Mouse (Mus musculus) layer of hippocampus, postnatal 36 days (tissue): ENCODE data around the gene Pan3. TPM values are rescaled to one million over a fixed set of nuclear protein-coding genes. Genes with fewer than 3 reads are reported as not detected.
A peak's percentile ranks its signal among the peaks of the same experiment; 100 is the strongest.

Experiments
- DNase-seq, 2 experiments: peaks; one replicate each; pipeline ENCODE4 v3.0.0; 2022
- total RNA-seq, 2 experiments: library from RNA; stranded (reverse); gene quantifications; 2 replicates each; pipeline ENCODE4 v1.2.3; 2021

The Pan3 gene
- total RNA-seq, 2 experiments from 2014 or later: 82.4 to 118 TPM

DNA sequence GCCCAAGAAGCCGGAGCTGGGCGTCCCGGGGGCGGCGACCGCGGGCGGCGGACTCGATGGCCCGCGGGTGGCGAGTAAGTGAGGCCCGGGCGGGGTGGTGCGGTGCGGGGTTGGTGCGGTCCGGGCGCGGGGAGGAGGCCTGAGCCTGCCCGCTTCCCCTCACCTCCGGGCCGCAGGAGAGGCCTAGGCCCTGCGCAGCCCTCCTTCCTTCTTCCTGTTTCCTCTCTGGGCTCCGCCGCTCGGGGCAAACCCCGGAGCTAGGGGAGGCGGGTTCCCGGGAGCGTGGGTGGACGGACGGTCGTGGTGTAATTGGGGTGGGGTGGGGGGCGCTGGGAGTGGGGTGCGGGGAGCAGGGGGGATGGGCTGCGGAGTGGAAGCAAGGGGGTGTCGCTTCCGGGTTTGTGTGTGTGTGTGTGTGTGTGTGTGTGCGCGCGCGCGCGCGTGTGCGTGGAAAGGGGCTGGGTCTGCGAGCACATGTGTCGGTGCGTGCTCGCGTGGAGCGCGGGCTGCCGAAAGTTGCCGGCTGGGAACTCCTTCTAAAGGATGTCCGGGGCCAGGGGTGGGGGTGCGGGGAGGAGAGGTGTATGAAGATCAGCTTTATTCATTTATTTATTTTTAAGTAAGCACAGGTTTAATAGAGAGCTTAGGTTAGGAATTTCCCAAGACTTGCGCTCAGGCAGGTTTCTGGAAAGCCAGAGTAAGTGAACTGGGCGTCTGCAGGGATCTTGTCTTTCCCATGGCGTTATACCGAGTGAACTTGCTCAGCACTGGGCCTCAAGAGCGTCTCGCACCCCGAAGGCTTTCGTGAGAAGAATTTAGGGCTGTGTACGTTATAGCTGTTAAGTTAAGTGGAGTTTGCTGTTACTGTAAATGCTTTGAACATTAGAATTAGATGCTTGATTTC lies 1.2 kb downstream of the Pan3 start:
- peak; percentile 66 to 70 for DNase-seq

DNA sequence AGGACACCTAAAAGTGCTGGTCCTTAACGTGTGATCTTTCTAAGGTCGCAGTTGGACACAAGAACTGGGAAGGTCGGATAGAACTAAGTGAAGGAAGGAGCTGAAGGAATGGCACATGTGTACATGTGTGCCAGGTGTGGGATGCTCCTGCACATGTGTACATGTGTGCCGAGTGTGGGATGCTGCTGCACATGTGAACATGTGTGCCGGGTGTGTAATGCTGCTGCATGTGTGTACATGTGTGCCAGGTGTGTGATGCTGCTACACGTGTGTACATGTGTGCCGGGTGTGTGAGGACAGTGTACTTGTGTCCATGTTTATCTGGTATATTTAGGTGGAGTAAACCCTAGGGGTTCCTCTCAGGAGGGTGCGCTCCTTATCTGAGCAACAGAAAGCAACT lies 3.0 kb downstream of the Pan3 start:
- DNase-seq: no peak

DNA sequence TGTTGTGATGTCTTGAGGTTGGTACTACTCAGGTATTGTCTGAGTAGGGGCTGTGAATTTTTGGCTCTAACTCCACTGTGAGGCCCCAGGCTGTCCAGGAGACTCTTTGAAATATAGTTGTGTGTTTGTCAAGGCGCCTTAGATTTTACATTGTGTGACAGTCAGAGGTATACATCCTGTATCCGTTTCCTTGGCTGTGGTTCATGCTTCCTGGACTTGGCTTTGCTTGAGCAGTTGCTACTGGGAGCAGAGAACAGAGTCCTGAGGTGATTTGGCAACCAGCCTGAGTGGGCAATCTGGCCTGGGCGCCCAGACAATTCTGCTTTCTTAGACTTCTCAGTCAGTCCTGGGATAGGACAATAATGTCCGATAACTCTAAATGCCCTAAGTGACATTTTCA lies 5.3 kb downstream of the Pan3 start:
- no peak for DNase-seq

DNA sequence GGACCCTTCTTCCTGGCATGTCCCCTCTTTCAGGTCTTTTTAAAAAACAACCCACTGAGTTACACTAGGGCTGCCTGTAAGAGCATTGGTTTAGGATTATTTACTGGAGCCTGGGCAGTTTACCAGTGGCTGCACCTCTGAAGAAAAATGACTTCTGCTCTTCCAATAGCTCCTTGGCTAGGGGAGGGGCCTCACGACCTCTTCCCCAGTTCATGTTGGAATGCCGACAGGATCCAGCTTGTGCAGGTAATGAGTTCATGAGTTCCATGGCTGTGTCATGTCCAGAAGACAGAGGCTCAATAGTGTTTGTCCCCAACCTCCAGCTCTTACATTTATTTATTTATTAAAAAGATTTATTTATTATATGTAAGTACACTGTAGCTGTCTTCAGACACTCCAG lies 5.8 kb downstream of the Pan3 start:
- no peak for DNase-seq

DNA sequence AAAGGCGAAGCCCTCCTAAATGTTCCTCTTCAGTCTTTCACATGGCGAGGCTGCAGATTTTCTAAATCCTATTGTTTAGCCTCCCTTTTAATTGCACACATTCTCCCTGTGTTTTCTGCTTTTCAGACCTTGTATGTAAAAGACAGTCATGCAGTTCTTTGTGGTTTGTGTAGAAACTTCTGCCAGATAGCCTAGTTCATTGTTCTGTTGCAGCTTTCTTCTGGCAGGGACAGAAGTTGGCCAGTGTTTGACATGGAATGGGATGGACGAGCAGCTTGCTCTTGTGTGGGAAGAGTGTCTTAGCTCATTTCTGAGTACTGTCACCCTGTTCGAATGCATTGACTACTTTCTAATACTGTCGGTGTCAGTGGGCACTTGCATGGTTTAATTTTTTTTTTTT lies 6.5 kb downstream of the Pan3 start:
- DNase-seq: no peak

DNA sequence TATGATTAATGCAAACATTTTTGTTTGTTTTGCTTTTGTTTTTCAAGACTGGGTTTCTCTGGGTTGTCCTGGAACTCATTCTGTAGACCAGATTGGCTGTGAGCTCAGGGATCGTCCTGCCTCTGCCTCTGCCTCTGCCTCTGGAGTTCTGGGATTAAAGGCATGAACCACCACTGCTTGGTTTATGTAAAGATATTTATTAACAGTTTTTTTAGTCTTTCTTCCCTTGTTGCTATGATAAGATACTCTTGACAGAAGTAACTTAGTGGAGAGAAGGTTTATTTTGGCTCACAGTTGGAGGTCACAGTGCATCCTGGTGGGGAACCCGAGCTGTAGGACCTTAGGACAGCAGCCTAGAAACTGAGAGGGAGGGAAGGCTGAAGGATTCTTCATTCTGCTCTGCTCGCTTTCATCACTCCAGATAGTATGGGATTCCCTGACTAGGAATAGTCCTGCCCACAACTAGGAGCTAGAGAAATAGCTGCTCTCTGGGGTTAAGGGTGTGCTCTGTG lies 11.1 kb downstream of the Pan3 start:
- DNase-seq: no peak

DNA sequence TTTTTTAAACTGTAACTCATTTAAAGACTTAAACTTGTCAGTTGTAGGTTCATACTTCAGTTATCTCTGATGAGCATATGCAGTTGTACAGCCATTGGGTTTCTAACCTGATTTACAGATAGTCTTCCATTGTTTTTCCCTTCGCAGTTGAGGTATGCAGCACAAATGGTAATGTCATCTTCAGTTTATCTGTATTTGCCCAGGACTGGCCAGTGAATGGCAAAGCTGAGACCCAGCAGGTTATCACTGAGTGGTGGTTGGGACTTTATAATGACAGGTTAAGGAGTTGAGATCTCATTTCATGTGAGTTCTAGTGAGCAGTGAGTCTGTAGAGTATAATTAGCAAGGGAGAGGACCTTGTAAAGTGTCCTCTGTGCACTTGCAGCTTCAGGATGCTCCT lies 12.0 kb downstream of the Pan3 start:
- DNase-seq: no peak

DNA sequence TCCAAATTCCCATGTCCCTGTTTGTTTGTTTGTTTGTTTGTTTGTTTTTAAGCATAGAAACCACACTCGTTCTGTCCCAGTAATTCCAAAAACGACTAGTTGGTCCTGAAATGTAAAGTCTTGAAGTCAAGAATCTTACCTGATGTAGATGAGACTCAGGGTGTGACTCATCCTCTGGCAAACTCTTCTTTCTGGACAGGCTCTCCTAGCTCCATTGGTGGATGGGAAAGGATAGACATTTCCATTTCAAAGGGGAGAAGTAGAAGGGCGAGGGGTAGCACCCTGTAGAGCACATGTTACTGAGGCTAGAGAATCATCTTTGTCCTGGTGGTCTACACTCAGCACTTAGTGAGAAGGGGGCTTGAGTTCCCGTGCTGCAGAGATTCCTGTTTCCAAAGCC lies 12.8 kb downstream of the Pan3 start:
- DNase-seq: no peak

DNA sequence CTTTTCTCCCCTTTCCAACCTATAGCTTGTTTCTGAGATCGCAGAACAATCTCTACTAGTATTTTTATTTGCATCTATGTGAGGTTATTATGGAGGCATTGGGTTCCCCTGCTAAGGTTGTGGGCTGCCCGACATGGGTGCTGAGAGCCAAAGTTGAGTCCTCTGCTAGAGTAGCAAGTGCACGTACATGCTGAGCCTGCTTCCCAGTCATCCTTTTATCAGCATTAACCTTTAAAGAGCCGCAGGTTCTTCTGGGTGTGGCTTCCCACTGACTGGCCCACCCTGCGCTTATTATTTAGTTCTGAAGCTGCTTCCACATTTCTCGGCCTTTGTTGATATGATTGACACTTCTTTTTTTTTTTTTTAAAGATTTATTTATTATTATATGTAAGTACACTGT lies 14.3 kb downstream of the Pan3 start:
- DNase-seq: no peak

DNA sequence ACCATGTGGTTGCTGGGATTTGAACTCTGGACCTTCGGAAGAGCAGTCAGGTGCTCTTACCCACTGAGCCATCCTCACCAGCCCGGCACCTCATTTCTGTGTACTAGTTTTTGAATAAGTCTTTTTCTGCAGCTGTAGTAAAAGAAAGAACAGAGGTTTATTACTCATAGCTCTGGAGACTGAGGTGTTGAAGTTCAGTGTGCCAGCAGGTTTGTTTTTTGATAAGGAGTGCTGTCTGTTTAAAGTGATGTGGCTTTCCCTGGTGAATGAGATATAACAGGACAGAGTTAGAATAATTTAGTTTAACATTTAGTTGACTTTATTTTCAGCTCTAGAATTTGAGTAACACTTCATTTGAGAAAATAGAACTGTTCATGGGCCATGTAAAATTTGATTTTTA lies 14.8 kb downstream of the Pan3 start:
- DNase-seq: no peak

DNA sequence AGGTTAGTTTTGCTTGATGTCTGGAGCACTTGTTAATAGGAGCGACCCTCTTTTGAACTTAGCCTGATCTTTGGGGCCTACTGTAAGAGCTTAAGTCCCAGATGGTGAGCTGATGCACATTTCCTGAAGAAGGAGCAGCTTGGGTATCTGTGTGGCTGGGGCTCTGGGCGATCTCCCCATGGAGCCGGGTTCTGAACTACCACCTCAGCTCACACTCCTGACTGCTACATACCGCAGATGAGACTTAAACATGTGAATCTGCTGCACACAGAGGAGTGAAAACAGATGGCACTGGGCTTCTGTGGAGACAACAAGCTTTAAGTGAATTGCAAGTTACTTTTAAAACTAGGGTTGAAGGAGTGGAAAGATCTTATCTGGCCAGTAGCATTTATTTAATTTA lies 15.3 kb downstream of the Pan3 start:
- DNase-seq: no peak

DNA sequence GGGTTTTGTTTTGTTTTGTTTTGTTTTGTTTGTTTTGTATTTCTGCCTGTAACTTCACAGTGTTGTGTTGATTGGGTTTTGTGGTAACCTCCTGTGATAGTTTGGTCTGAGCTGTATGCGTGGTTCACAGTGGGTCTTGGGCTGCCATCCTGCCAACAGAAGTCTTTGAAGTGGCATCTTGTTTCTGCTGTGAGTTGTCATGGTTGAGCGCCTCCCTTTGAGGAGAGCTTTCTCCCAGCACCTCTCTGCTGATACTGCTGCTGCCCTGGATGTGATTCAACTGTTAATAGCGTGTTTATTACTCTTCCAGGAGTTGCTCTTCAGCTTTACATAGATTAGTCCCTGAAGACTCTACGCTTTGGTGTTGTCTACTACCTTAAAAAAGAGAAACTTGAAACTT lies 18.6 kb downstream of the Pan3 start:
- no peak for DNase-seq

DNA sequence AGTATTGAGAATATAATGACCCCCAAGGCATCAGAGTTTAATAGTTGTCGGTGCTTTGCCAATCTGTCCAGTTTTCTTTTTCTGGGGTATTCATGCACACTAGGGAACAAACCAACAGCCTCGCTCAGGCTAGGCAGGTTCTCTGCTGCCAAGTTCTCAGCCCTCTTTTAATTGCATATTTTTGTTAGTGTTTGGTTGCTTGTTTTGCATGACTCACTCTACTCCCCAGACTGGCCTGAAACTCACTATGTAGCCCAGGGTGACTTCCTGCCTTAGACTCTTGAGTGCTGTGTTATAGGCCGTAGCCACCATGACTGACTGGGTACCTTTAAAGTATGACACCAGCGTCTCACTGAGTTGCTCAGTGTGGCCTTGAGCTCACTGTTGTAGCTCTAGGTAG lies 19.0 kb downstream of the Pan3 start:
- DNase-seq: peak in 1 of 2 experiments; percentile 23

DNA sequence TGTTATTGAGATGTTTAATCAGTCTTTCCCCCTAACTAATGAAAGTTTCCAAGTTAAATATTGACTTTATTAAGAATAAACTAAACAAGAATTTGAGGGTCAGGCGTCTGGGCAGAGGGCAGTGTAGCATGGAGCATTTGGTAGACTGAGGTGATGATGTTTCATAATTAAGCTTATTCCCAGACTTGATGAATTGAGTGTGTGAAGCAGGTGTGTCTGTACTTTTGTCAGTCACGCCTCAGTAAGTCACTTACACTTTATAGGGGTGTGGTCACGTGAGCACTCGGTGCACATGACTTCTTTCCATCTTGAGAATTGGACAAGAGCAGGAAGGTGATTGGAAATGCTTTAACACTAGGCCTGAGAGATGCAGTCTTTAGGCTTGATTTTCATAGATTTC lies 26.5 kb downstream of the Pan3 start:
- no peak for DNase-seq

DNA sequence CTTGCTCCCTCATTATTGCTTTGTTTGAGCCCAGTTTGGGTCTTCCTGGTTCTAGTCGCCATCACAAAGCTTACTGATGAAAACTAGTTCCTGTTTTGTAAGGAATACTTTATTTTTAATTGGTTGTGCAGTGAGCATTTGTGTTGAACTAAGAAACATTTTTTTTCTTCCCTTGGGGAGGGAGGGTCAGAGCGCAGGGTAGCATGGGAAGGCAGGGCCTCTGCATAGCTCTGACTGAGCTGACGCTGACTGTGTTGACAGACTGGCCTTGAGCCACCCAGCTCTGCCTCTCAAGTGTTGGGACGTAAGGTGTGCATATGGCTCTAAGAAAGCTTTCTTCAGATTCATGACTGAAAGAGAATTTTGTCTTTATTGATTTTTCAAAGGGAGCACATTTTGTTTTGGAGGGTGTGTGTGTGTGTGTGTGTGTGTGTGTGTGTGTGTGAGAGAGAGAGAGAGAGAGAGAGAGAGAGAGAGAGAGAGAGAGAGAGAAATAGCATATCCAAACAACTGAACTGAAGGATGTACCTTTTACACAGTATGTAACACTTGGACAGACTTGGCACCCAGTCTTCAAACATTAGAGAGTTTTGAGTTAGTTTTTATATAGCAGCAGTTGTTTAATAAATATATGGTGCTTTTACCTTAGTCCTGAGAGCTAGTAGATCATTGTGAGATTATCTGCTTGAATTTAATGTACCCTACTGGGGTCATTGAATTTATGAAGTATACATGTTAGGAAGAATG lies 30.0 kb downstream of the Pan3 start:
- DNase-seq: no peak

DNA sequence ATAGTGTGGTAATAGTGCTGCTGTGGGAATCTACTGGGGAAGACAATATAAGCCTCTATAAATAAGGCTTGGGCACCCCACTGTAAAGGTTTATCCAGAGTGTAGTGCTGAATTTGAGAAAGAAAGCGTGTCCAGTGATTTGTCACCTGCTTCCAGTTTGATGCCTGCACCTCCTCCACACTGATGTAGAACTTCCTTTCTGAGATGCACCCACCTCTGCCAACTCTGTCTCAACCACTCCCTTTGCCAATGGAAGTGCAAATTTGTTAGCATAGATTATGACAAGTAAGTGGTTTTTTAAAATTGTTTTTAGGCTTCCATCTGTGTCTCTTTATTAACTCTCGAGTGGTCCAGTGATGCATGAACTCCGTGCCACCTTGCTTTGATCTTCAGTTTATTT lies 33.3 kb downstream of the Pan3 start:
- no peak for DNase-seq

DNA sequence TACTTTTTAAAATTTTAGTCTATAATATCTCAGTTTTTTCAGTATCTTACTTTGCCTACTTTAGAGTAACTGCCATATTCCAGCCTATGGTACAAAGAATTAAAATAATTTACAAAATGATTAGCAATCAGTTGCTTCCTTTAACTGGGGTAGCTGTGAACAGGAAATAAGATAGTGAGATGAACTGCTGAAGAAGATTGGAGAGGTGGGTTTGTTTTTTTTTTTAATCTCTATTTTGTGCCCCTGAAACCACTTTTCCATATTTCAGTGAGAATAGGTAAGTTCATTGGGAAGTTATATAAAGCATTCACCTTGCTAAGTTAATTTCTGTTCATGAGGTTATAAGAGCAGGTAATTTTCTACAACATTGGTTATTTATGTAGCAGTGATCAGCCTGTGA lies 36.4 kb downstream of the Pan3 start:
- DNase-seq: no peak

DNA sequence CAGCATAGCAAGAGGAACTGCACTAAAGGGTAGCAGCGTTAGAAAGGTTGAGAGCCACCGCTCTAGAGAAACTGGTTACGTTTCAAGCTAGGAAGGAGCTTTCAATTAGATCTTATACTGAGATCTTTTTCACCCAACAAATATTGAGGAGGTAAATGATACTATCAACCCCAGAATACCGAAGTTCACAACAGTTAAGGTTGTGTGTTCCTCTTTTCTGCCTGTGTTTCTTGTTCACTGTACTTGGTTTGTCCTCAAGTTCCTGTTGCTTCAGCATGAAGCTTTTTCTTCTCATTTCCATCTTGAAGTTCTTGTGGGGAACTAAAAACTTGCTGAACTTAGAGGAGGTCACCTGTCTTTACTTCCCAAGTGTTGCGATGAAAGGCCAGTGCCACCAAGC lies 41.2 kb downstream of the Pan3 start:
- no peak for DNase-seq

DNA sequence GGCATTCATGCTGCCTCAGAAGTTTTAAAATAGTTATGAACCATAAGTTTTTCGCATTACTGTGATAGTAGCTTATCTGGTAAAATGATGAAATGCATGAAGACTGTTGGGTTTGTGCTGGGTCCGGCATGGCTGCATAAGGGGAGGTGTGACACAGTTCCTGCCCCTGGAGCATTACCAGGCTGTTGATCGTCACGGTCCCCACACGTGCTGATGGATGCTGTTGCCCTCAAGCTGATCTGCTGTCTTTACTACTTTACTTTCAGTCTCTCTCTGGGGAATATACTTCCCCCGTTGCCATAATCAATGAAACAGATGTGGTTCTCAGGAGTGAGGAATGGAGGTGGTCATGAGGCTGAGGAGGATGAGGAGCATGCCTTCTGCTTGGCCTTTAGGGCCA lies 43.1 kb downstream of the Pan3 start:
- no peak for DNase-seq

DNA sequence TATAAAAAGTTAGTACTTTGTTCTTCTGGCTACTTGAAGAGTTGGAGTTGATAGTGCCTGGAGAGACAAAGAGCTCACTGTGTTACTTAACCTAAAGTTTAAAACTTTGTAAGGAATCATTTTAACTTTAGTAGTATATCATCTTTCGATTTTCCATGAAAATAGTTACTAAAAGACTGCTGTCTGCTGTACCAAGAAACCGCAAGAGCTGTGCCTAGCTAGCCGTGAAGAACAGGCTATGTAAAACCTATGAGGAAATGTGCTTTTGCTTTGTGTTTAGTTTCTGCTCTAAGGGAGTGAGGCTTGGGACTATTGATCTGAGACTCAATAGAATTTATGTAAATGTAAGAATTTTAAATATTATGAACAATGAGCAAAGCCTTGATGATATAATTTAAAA lies 43.9 kb downstream of the Pan3 start:
- no peak for DNase-seq

DNA sequence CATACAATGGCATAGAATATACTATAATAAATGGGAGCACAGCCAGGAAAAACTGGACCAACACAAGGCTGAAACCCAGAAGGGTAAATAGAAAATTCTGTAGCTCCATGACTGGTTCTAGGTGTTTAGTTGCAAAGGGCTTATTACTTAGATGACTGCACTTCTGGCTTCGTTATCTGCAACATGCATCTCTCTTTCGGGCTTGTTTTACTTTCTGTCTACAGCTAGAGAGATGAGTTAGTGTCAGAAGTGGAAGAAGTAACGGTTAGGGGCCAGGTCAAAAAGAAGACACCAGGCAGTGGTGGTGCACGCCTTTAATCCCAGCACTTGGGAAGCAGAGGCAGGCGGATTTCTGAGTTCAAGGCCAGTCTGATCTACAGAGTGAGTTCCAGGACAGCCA lies 46.1 kb downstream of the Pan3 start:
- no peak for DNase-seq

DNA sequence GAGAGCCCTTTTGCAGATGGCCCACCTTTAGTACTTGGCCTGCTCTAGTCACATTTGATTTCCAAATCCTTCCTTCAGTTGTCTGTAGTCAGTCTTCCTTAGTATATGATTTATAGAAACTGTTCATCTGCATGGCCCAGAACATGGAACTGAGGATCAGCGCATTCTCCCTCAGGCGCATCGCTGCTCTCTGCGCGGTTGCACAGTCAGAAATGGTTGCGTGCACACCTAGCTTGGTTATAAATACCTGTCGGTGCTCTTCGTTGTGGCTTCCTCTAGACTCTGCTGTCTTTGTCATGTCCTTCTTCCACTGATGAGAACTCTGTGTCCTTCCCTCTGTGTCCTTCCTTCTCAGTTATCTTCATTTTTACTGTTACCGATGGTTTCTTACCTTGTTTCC lies 47.1 kb downstream of the Pan3 start:
- no peak for DNase-seq

DNA sequence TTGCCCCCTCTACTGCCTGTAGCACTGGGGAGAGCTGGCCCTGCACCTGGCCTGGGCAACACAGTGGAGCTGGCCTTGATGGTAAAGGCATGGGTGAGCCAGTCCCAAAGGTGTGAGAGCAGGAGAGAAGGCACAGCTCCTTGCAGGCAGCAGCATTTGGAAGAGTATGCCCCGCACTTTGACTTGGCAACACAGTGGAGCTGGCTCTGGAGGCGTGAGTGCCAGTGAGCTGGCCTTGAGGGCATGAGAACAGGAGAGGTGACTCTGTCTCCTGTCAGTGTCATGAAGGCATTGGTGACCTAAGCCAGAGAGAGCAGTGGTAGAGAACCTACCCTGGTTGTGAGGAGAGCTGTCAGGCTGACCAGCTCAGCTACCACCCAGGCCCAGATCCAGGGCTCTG lies 49.4 kb downstream of the Pan3 start:
- no peak for DNase-seq

DNA sequence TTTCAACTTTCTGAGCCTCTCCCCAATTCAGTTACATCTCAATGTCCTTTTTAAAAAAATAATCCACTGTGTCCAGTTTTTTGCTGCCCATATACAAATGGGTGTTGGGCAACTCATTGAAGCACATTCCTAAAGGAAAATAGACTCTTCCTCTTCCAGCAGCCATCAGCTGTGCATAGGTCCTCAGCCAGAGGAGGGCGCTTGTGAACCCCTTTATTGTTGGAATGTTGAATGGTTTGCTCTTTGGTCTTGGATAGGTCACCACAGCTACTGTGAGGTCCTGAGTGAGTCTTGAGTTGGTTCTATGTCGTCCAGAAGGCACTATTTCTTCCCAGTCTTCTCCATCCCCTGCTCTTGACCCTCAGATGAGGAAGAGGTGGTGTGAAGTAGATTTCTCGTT lies 54.2 kb downstream of the Pan3 start:
- no peak for DNase-seq
